Mouse (Mus musculus) lung, embryonic 14.5 days (tissue): ENCODE measurements at regions not wholly inside any gene's neighbourhood (a gene's known extent, or its start where the extent isn't known, plus 50 kb on each side); places are given as distances from the start of the nearest gene placed in this dataset.
"Not testable (repeated sequence)": the region's sequence is repeated elsewhere in the genome, so short reads cannot be mapped to it uniquely, and the experiment has no call there.

ENCODE experiments used
- ATAC-seq: fragments of 200-750 bp; cut with Nextera tagmentation; 2 replicates; pipeline ENCODE4 v1.8.0; 2017; ENCODE audit warnings: mild to moderate bottlenecking, moderate TSS enrichment, moderate library complexity; ENCODE audit not compliant: insufficient read depth
- DNase-seq: peaks from one replicate; pipeline ENCODE4 v3.0.0-alpha.2; 2015
- H3K27ac ChIP-seq: fragments of 300-500 bp; sonication (generic); 2 replicates; pipeline ENCODE4 v1.5.1; 2014; ENCODE audit warnings: low read depth, mild to moderate bottlenecking, moderate library complexity
- H3K27me3 ChIP-seq: fragments of 300-500 bp; sonication (generic); 2 replicates; pipeline ENCODE4 v1.6.1; 2014; ENCODE audit warnings: low read length, control low read depth; ENCODE audit not compliant: insufficient read depth
- H3K36me3 ChIP-seq: fragments of 300-500 bp; sonication (generic); 2 replicates; pipeline ENCODE4 v1.6.1; 2014; ENCODE audit warnings: control low read depth; ENCODE audit not compliant: insufficient read depth
- H3K4me1 ChIP-seq: fragments of 300-500 bp; sonication (generic); 2 replicates; pipeline ENCODE4 v1.6.1; 2014; ENCODE audit warnings: antibody characterized with exemption, control low read depth; ENCODE audit not compliant: insufficient read depth
- H3K4me2 ChIP-seq: fragments of 300-500 bp; sonication (generic); 2 replicates; pipeline ENCODE4 v1.6.1; 2014; ENCODE audit warnings: mild to moderate bottlenecking
- H3K4me3 ChIP-seq: fragments of 300-500 bp; sonication (generic); 2 replicates; pipeline ENCODE4 v1.5.1; 2014; ENCODE audit warnings: low read depth, low read length
- H3K9ac ChIP-seq: fragments of 300-500 bp; sonication (generic); 2 replicates; pipeline ENCODE4 v1.6.1; 2014
- H3K9me3 ChIP-seq: fragments of 300-500 bp; sonication (generic); 2 replicates; pipeline ENCODE4 v1.6.1; 2016; ENCODE audit warnings: low read depth, low read length, control low read depth
- CTCF ChIP-seq: IDR thresholded peaks from 2 replicates; pipeline ENCODE4 v1.5.1; 2016; ENCODE audit warnings: antibody characterized with exemption, low read depth
- WGBS: fragments of 180-500 bp; shearing (Covaris S2); extraction: QIAGEN DNeasy Blood & Tissue Kit; methylation state at CpG from one replicate; pipeline ENCODE4 v1.1.7; 2014; 5-methylcytosine and 5-hydroxymethylcytosine counted together

DNA sequence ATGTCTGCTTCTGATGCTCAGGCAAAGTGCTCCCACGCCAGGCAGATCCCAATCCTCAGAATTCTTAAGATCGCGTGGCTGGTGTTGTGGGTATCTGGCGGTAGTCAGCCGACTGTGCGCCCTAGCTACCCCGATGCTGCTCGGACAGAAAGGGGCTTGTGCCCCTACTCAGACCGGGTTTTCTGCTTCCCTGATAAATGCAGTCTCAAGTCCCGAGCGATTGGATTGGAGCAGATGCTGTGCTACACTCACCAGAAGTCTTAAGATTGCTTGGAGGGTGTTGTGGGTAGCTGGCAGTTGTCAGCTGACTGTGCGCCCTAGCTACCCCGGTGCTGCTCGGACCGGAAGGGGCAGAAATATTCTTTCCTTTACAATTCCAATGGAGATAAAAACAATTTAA, 99.3 kb downstream of the Gm7489 start:
- H3K9ac ChIP-seq, H3K4me1 ChIP-seq, H3K36me3 ChIP-seq, ATAC-seq, H3K9me3 ChIP-seq, DNase-seq, H3K27ac ChIP-seq, H3K4me2 ChIP-seq, H3K27me3 ChIP-seq, H3K4me3 ChIP-seq: not testable (repeated sequence)
- 86% methylated on average over 15 of the region's 15 CpGs for WGBS

DNA sequence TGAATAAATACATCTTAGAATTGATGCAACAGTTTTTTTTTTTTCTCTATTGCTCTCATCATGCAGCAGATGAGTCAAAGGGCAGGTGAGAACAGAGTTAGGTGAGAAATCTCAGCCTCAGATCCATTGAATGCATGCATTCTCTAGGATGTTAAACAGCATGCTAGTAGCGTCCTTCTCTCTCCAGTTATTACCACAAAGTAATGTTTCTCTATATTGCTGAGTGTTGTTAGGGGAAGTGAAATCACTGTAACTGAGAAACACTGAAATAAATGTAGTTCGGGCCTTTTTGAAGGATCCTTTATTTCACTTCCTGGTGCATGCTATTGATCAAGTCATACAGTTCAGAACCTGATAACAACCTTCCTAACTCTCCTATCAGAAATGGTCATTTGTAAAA, 105.2 kb downstream of the Gm7489 start:
- Histone ChIP-seq H3K9me3 (no peaks in the 10 kb centered on the region), H3K4me2 (no peak overlapping the region), H3K36me3 (no peaks in the 10 kb centered on the region), H3K27me3 (no peaks in the 10 kb centered on the region), H3K4me3 (no peak overlapping the region), H3K4me1 (no peaks in the 10 kb centered on the region), H3K9ac (no peak overlapping the region), H3K27ac (no peak overlapping the region)
- ATAC-seq (no peak), DNase-seq (no peak)
- WGBS: 73% methylated on average over 2 of the region's 2 CpGs
- no peak for TF ChIP-seq CTCF

DNA sequence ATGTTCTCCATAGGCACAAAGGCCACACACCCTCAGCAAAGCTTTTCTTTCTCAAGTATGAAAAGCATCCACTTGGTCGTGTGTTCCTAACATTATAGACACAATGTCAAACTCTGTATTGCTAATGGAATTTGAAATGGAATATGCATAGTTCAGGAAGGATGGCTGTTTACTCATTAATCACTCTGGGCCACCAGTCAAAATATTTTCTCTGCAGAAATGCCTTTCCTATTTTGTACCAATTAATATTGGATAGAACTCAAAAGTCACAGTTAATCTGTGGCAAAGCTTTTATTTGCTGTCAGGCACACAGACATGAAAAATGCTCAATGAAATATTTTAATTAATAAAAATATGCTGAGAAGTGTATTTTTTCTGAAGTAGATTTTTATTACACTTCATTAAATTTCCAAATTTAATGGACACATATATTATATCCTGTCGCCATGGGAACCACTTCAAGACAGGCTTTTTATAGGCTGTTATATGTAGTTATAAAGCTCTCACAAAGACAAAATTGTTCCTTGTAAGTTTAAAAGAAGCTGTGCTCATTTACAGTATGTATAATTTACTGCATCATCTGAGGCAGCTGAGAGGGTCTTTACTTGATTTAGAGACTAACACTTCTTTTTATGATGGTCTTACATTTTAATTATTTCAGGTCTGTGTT, 110.6 kb downstream of the Gm7489 start:
- DNase-seq: peak; percentile 47
- no peak for TF ChIP-seq CTCF

DNA sequence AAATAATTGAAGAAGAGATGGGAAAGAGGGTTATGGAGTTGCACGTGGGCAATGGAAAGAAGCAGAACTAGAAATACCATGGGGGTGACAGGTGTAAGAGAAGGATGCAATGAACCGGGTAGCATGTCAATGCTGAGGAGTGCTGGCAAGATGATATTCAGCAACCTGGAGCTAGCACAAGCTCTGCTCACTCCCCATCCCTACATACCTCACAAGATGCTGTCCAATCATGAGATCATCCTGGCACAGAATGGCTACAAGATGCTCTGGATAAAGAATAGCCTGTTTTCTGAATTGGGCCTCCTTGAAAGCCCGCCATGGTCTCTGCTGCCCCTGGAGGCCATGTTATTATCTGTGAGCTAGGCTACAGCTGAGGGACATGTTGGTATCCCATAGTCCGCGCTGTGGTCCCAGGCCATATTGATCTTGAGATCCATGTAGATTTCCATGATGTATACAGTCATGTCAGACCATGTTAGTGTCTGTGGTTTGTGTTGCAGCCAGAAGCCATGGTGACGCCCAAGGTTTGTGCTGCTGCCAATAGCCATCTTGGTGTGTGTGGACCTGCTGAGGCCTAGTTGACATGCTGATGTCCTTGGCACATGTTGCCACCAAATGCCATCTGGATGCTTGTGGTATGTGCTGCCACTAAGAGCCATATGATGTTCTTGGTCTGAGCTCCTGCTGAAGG, 114.0 kb downstream of the Gm7489 start:
- Histone ChIP-seq H3K4me1 (no peaks in the 10 kb centered on the region), H3K9me3 (no peaks in the 10 kb centered on the region), H3K27me3 (no peaks in the 10 kb centered on the region), H3K9ac (no peak overlapping the region), H3K4me3 (no peak overlapping the region), H3K27ac (no peak overlapping the region), H3K4me2 (no peak overlapping the region), H3K36me3 (no peaks in the 10 kb centered on the region)
- 87% methylated on average over 6 of the region's 6 CpGs for WGBS
- no peak for ATAC-seq
- no peak for DNase-seq
- TF ChIP-seq CTCF: no peak

More for the DNA sequence above, 110.6 kb downstream of the Gm7489 start:
- Histone ChIP-seq H3K9me3 (no peaks in the 10 kb centered on the region), H3K36me3 (no peaks in the 10 kb centered on the region), H3K4me3 (no peak overlapping the region), H3K4me1 (no peaks in the 10 kb centered on the region), H3K27ac (no peak overlapping the region), H3K27me3 (no peaks in the 10 kb centered on the region), H3K9ac (no peak overlapping the region), H3K4me2 (no peak overlapping the region)
- 48% methylated on average over 2 of the region's 2 CpGs for WGBS
- ATAC-seq: peak; percentile 52; the same call in 1 of the 2 replicates

DNA sequence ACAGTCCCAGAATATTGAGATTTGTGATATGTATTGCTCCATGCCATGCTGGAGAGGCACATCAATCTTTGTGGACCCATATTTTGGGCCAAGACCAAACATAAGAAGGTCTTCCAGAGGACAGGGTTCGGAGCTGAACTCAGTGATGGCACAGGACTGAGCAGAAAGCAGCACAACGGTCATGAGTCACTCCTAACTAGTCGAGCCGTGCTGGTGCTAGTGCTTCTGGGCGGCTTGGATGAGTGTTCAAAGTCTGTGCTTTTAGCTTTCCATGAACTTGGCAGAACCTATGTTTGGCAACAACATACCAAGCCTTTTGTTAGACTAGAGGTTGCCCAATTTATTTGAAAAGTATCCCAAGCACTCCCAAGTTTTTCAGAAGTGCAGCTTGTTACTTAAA, 149.1 kb downstream of the Gm7489 start:
- DNase-seq (no peak), ATAC-seq (no peak)
- no peak for TF ChIP-seq CTCF
- Histone ChIP-seq H3K9ac (no peak overlapping the region), H3K4me2 (no peak overlapping the region), H3K9me3 (no peaks in the 10 kb centered on the region), H3K27me3 (no peaks in the 10 kb centered on the region), H3K4me1 (no peaks in the 10 kb centered on the region), H3K36me3 (no peaks in the 10 kb centered on the region), H3K4me3 (no peak overlapping the region), H3K27ac (no peak overlapping the region)
- 78% methylated on average over 5 of the region's 5 CpGs for WGBS

DNA sequence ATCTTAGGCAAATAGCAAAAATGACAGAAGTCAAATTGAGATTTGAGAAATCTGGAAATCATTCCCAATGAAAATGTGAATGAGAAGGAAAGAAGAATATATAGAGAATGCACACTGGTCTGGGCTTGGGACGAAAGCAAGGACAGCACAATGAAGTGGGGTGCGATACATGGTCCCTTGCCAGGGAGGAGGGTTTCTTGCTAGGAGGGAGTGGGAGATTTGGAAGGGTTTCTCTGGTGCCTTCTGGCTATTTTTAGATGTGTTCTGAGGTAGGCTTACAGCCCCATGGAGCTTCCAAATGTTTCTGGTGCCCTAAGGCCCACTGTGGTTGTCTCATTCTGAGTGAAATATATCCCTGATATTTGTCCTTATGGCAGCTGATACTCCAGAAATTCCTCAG, 166.0 kb downstream of the Gm7489 start:
- Histone ChIP-seq H3K27ac (no peak overlapping the region), H3K4me1 (no peaks in the 10 kb centered on the region), H3K4me3 (no peak overlapping the region), H3K9me3 (no peaks in the 10 kb centered on the region), H3K27me3 (no peaks in the 10 kb centered on the region), H3K9ac (no peak overlapping the region), H3K4me2 (no peak overlapping the region), H3K36me3 (no peaks in the 10 kb centered on the region)
- no peak for TF ChIP-seq CTCF
- WGBS: 91% methylated on average over 2 of the region's 2 CpGs
- ATAC-seq: no peak
- no peak for DNase-seq

DNA sequence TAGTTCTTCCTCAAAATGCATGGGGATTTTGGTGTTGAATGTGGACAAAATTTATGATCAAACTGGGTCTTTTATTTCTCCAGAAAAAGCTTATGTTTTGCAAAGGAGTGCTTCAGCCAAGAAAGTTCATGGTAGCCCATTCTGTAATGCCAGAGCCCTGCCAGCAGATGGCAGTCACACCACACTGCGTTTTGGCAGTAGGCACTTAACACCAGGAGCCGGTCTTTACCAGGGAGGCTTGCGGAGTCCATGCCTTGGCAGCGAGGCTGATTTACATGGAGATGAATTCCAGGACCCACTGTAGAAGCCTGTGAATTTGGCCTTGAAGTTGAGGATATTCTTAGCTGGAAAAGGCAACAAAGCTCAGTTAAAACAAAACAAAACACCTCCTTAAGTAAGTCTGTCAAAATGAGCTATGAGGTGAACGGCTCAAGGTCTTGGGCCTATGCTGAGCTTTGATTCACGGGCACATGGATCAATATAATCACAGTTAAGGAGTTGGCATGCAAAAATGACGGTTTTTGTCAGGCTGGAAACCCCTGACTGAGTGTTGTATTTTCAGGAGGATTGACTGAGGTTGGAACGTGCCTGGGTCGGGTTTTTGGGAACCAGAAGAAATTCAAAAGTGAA, 185.4 kb downstream of the Gm7489 start:
- Histone ChIP-seq H3K9ac (no peak overlapping the region), H3K27ac (no peak overlapping the region), H3K4me3 (no peak overlapping the region), H3K27me3 (no peaks in the 10 kb centered on the region), H3K9me3 (no peaks in the 10 kb centered on the region), H3K4me1 (no peaks in the 10 kb centered on the region), H3K36me3 (no peaks in the 10 kb centered on the region), H3K4me2 (no peak overlapping the region)
- ATAC-seq (peak; percentile 86), DNase-seq (peak; percentile 93)
- peak; percentile 99 for TF ChIP-seq CTCF
- 29% methylated on average over 9 of the region's 9 CpGs for WGBS
